Mouse (Mus musculus) forebrain, embryonic 13.5 days (tissue): ENCODE results near the gene Plekha8. TPM values are rescaled to one million over a fixed set of nuclear protein-coding genes. Genes with fewer than 3 reads are reported as not detected.

Experiments
- ATAC-seq: fragments of 200-750 bp; cut with Nextera tagmentation; 2 replicates; pipeline ENCODE4 v1.8.0; 2017
- H3K27ac ChIP-seq: fragments of 300-500 bp; sonication (generic); 2 replicates; pipeline ENCODE4 v1.5.1; 2015; ENCODE audit warnings: inconsistent platforms, mild to moderate bottlenecking, moderate library complexity
- H3K27me3 ChIP-seq: fragments of 300-500 bp; sonication (generic); 2 replicates; pipeline ENCODE4 v1.6.1; 2015; ENCODE audit warnings: mild to moderate bottlenecking, inconsistent platforms
- H3K36me3 ChIP-seq: fragments of 300-500 bp; sonication (generic); 2 replicates; pipeline ENCODE4 v1.6.1; 2015; ENCODE audit warnings: mild to moderate bottlenecking, inconsistent platforms; ENCODE audit not compliant: poor library complexity, severe bottlenecking
- H3K4me1 ChIP-seq: fragments of 300-500 bp; sonication (generic); 2 replicates; pipeline ENCODE4 v1.6.1; 2015; ENCODE audit warnings: inconsistent platforms
- H3K4me2 ChIP-seq: fragments of 300-500 bp; sonication (generic); 2 replicates; pipeline ENCODE4 v1.6.1; 2015; ENCODE audit warnings: inconsistent platforms, mild to moderate bottlenecking, moderate library complexity
- H3K4me3 ChIP-seq: fragments of 300-500 bp; sonication (generic); 2 replicates; pipeline ENCODE4 v1.5.1; 2015; ENCODE audit warnings: mild to moderate bottlenecking, inconsistent platforms
- H3K9ac ChIP-seq: fragments of 300-500 bp; sonication (generic); 2 replicates; pipeline ENCODE4 v1.6.1; 2015; ENCODE audit warnings: mild to moderate bottlenecking, inconsistent platforms
- H3K9me3 ChIP-seq: fragments of 300-500 bp; sonication (generic); replicated peaks from 2 replicates; pipeline ENCODE4 v1.6.1; 2016; ENCODE audit warnings: inconsistent platforms
- WGBS: fragments of 180-500 bp; shearing (Covaris S2); methylation state at CpG from one replicate; pipeline ENCODE4 v1.1.7; 2015; 5-methylcytosine and 5-hydroxymethylcytosine counted together
- polyA plus RNA-seq: library from polyadenylated mRNA; unstranded; fragments of >200 nt; fragmentation: Nextera tagmentation; extraction: Ambion mirVana; gene quantifications from 2 replicates; pipeline ENCODE4 v1.2.1, GENCODE M21; 2015

Gene Plekha8
- polyA plus RNA-seq: 10.6 and 12.1 TPM in 2 replicates

DNA sequence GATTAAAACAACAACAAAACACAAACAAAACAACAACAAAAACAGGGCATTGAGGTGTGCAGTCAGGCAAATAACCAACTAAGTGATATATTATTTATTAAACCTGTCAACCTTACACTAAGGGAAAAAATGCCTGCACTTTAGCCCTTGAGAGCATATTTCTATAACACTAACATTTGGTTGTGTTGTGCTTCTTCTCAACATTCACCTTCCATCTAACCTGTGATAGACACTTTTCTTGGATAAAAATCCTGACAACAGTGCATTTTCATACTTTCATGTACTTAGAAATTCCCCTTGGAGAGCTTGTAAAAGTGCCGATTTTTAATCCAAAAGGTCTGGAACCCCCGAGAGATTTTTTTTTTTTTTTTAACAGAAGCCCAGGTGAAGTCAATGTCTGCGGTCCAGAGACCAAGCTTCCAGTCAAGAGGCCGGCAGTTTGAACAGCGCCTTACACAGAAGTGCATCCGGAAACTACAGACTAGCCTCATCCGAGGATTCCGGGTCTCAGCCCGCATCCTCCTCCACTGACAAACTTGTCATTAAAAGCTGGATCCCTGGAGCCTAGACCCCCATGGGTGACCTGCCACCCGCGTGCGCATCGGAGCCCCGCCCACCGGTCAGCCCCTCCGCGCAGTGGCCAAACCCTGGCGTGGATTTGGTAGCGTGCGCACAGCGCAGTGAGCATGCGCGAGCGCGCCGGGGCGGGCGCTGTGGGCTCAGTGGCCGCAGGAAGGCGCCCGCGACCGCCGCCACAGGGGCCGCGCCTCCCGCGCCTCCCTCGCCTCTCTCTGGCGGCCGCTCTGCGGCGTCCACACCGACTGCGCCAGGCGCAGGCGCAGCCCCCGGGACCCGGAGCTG is at the start of gene Plekha8:
Gene Plekha8, plus strand, starts transcription at position 643 of the 861 bp plus-strand sequence.
- ATAC-seq: peak; percentile 92
- under 1% methylated on average over 36 of the region's 49 CpGs for WGBS
- H3K9ac ChIP-seq: peak within 1 kb of the TSS; percentile 92
- H3K4me1 ChIP-seq: peaks cover 53% of the 10 kb centered on the region
- H3K9me3 ChIP-seq: no peaks in the 10 kb centered on the region
- peak within 1 kb of the TSS; percentile 76; the same call in 1 of the 2 replicates for H3K27ac ChIP-seq
- H3K36me3 ChIP-seq: no peaks in the 10 kb centered on the region
- H3K4me3 ChIP-seq: peak within 1 kb of the TSS; percentile 90
- H3K27me3 ChIP-seq: no peaks in the 10 kb centered on the region
- H3K4me2 ChIP-seq: peak within 1 kb of the TSS; percentile 79

DNA sequence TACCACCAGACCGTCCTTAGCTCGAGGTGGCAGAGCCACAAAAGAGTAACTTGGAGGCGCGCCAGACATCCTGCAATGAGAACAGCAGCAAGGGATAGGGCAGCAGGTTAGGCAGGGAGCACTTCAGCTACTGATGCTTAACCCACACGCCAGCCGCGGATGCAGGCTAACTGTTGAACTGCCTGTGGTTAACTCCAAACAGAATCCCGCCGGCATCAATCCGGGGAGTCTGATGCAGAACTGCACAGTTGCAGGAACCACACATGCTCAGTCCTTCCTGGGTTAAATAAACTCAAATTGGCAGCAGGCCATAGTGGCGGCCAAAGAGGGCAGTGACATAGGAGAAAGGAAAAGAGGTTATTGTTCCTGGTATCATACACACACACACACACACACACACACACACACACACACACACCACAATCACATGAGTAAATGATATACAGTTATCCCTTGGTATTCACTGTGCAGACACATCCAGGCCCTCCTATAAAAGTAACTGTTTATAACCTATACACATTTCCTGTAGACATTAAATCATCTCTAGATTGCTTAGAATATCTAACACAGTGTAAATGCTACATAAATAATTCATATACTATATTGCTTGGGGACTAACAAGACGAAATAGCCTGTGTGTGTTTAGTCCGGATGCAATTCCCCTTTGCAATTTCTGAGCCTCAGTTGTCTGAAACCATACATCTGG is 46.4 kb upstream of the Plekha8 start:
- Histone ChIP-seq H3K36me3 (peaks cover 24% of the 10 kb centered on the region), H3K4me1 (peaks cover 55% of the 10 kb centered on the region), H3K4me2 (0 out of 2 replicates have a peak overlapping the region, but pooled peaks have one; percentile 4), H3K27ac (peak overlapping the region; percentile 69), H3K4me3 (no peak overlapping the region), H3K9me3 (no peaks in the 10 kb centered on the region; the same call in 1 of the 2 replicates), H3K9ac (no peak overlapping the region), H3K27me3 (no peaks in the 10 kb centered on the region)
- no peak for ATAC-seq
- WGBS: 51% methylated on average over 13 of the region's 13 CpGs

DNA sequence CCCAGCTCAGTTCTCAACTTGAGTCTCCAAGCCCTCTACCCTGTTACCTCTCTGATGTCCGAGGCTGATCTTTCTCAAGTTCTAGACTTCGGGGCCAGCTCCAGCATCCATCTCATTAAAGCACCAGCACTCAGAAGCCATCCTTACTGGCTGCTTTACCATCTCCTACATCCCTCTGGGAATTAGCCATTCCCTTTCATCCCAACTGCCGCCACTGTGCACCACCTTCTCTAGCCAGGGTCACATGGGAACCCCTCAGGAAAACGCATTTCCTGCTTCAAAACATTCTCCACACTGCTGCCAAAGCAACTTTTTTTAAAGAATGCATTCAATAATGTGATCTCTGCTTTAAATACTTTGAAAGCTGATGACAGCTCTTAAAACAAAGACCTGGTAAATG is 45.6 kb upstream of the Plekha8 start:
- WGBS: 52% methylated on average over 4 of the region's 4 CpGs
- Histone ChIP-seq H3K27me3 (no peaks in the 10 kb centered on the region), H3K9ac (0 out of 2 replicates have a peak overlapping the region, but pooled peaks have one; percentile 17), H3K27ac (no peak overlapping the region), H3K36me3 (peaks cover 16% of the 10 kb centered on the region), H3K9me3 (no peaks in the 10 kb centered on the region), H3K4me3 (no peak overlapping the region), H3K4me1 (peaks cover 63% of the 10 kb centered on the region), H3K4me2 (no peak overlapping the region)
- ATAC-seq: no peak

DNA sequence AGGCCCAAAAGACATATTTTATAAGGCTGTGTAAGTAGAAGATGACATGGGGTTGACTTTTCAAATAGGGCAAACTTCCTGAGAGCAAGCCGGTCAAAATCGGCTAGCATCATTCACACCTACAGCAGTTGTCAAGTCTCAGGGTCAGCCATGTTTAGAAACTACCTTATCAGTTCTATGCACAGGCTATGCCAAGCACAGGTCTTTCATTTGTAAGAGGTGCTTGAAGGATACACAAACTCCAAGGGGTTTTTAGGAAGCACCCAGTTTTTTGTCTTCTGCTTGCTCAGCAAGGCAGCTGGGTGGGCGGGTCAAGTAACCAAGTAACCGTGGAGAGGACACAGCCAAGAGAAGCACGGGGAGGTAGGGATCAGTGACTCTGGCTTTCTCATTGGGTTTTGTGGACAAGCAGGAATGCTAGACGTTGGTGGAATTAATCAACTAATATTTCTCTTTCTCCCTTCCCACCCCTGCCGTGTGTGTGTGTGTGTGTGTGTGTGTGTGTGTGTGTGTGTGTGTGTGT is 44.0 kb upstream of the Plekha8 start:
- Histone ChIP-seq H3K9me3 (no peaks in the 10 kb centered on the region), H3K9ac (no peak overlapping the region), H3K4me2 (no peak overlapping the region), H3K4me3 (no peak overlapping the region), H3K36me3 (peaks cover 4% of the 10 kb centered on the region; the same call in 1 of the 2 replicates), H3K27me3 (no peaks in the 10 kb centered on the region), H3K27ac (no peak overlapping the region), H3K4me1 (peaks cover 79% of the 10 kb centered on the region)
- ATAC-seq: no peak
- WGBS: 64% methylated on average over 6 of the region's 7 CpGs

DNA sequence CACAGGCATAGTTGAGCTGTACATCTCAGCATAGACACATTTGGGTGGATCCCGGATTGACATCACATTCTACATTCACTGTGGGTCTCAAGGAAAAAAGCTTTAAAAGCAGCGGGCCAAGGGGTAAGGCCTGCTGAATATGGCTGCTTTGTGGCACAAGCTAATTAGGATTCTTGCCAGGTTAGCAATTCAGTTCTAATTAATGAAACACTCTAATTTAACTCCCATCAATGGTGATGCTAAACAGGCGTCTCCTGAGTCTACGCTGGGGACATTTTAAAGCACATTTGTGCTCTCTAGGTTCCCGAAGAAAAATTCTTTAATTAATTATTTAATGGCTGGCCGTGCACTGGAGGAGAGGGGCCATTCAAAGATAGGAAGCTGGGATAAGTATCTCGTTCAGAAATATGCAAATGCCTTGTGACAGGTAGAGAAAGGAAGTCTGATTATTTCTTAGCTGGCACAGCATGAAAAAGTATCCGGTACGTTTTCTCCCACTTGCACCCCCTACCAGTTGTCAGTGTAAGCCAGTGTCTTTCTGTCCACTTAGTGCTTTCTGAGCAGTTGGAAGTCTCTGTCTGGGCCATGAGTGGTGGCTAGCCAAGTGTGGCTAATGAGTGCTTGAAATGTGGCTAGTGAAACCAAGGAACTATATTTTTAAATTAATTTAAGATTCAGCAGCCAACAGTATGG is 42.0 kb upstream of the Plekha8 start:
- Histone ChIP-seq H3K4me2 (peak overlapping the region; percentile 27), H3K4me1 (peaks cover 87% of the 10 kb centered on the region), H3K27ac (peak overlapping the region; percentile 88), H3K36me3 (peaks cover 4% of the 10 kb centered on the region), H3K9me3 (no peaks in the 10 kb centered on the region), H3K4me3 (no peak overlapping the region), H3K27me3 (no peaks in the 10 kb centered on the region), H3K9ac (no peak overlapping the region)
- WGBS: 3% methylated on average over 9 of the region's 9 CpGs
- ATAC-seq: peak; percentile 88

DNA sequence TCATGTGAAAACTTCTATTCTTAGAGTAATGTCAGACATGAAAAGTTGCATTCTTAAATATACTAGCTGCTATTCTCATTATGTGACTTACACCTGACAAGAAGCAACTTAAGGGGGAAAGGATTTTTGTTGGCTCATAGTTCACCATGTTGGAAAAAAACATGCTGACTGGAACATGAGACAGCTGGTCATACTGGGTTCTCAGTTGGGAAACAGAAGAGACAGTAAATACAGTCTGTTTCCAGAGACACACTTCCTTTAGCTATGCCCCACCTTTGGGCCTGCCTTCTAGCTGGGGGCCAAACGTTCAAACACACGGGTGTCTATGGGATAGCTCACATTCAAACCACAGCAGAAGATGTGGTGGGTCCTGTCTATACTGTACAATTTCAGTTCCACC is 41.3 kb upstream of the Plekha8 start:
- H3K9me3 ChIP-seq: no peaks in the 10 kb centered on the region
- H3K4me2 ChIP-seq: peak overlapping the region; percentile 37
- peaks cover 4% of the 10 kb centered on the region for H3K36me3 ChIP-seq
- H3K4me3 ChIP-seq: no peak overlapping the region
- 24% methylated on average over 2 of the region's 2 CpGs for WGBS
- no peaks in the 10 kb centered on the region for H3K27me3 ChIP-seq
- no peak for ATAC-seq
- H3K9ac ChIP-seq: no peak overlapping the region
- H3K27ac ChIP-seq: peak overlapping the region; percentile 88
- H3K4me1 ChIP-seq: peaks cover 86% of the 10 kb centered on the region

DNA sequence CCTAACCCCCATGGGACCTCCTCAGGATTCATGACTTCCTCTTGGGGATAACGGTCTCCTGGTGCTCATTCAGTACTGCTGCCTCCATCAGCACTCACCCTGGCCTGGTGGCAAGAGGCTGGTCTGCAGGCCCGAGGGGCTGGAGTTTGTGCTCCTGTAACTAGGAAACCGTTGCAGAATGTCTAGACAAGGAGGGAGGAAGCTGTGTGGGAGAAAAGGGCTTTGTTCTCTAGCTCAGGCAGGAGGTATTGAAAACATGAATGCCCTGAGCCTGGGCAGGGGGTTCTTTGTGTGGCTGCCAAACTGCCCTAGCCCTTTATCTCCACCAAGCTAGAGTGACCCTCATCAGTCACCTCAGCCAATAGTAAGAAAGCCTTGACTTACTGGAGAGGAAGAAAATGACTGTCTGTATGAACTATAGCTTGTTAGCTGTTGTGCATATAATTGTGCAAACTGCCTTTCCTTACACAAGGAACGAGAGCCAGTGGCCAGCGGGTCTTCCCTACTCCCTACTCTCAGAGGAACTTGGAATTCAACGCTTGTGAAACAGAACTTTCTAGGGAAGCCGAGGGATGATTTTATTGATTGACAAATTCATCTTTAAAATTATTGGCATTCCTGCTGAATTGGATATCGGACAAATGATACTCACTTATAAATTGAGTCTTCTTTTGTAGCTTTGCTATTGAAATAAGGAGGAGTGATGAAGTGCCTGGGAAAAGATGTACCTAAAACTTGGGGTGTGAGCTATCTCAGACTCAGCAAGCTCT is 40.4 kb upstream of the Plekha8 start:
- Histone ChIP-seq H3K27ac (peak overlapping the region; percentile 88), H3K27me3 (no peaks in the 10 kb centered on the region), H3K9ac (peak overlapping the region; percentile 10; the same call in 1 of the 2 replicates), H3K4me1 (peaks cover 84% of the 10 kb centered on the region), H3K4me3 (no peak overlapping the region), H3K4me2 (peak overlapping the region; percentile 37), H3K36me3 (peaks cover 4% of the 10 kb centered on the region; the same call in 1 of the 2 replicates), H3K9me3 (no peaks in the 10 kb centered on the region)
- WGBS: 5% methylated on average over 8 of the region's 8 CpGs
- peak; percentile 78 for ATAC-seq

DNA sequence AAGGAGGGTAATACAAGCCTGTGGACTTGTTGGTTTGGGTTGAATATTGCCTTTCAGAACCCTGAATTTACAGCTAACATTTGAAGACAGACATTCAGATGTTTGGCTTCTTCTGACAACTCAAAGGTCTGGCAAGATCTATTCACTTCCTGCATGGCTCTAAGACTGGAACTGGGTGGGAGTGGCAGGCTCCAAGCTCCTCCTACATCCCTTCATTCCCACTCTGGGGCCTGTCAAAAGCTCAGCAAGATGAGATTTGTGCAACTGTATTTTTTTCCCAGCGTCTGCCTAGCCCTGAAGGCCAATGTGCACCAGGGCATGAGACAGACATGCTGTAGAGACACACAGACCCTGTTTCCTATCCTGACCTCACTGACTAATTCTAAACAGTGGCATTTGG is 39.1 kb upstream of the Plekha8 start:
- Histone ChIP-seq H3K36me3 (peaks cover 4% of the 10 kb centered on the region; the same call in 1 of the 2 replicates), H3K27ac (peak overlapping the region; percentile 88), H3K9ac (no peak overlapping the region), H3K27me3 (no peaks in the 10 kb centered on the region), H3K9me3 (no peaks in the 10 kb centered on the region), H3K4me1 (peaks cover 81% of the 10 kb centered on the region), H3K4me3 (no peak overlapping the region), H3K4me2 (0 out of 2 replicates have a peak overlapping the region, but pooled peaks have one; percentile 37)
- 24% methylated on average over 1 of the region's 1 CpGs for WGBS
- ATAC-seq: no peak

DNA sequence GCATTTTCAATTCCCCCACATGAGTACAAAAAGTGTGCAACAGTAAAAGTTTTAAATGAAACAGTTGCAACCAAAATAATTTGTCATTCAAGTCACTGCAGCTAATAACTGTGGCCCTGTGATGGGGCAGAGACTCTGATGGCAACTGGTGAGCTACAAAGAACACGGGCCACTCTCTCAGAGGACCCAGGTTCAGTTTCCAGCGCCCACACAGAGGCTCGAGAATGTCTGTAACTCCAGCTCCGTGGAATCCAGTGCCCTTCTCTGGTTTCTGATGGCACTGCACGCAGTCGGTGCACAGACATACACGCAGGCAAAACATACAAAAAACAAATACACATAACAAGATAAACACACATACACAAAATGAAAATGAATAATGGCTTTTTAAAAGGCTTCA is 37.2 kb upstream of the Plekha8 start:
- Histone ChIP-seq H3K4me2 (no peak overlapping the region), H3K4me3 (no peak overlapping the region), H3K27me3 (no peaks in the 10 kb centered on the region), H3K9me3 (no peaks in the 10 kb centered on the region), H3K9ac (no peak overlapping the region), H3K4me1 (peaks cover 69% of the 10 kb centered on the region), H3K27ac (no peak overlapping the region), H3K36me3 (peaks cover 4% of the 10 kb centered on the region; the same call in 1 of the 2 replicates)
- 93% methylated on average over 7 of the region's 7 CpGs for WGBS
- no peak for ATAC-seq

DNA sequence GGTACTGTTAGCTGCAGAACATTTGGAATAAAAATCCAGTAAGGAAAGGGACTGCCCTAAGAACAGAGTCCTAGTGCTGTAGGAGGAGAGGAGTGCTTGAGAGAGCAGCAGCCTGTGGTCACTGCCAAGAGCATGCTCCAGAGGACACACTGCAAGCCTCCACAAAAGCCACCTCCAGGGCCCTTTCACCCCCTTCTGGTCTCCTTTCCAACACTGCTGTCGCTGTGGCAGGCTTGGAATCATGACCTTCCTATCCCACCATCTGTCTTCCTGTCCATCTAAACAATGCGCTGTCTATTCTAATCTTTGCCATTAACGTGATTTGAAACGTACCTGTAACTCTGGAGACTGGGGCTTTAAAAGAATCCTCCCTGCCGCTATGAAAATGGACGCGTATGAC is 36.4 kb upstream of the Plekha8 start:
- Histone ChIP-seq H3K9me3 (no peaks in the 10 kb centered on the region), H3K4me1 (peaks cover 68% of the 10 kb centered on the region), H3K27me3 (no peaks in the 10 kb centered on the region), H3K4me2 (no peak overlapping the region), H3K27ac (no peak overlapping the region; the same call in 1 of the 2 replicates), H3K9ac (no peak overlapping the region), H3K4me3 (no peak overlapping the region), H3K36me3 (peaks cover 4% of the 10 kb centered on the region; the same call in 1 of the 2 replicates)
- WGBS: 72% methylated on average over 7 of the region's 7 CpGs
- ATAC-seq: no peak
